Mouse (Mus musculus) myocyte (in vitro differentiated cells): ENCODE measurements at regions not wholly inside any gene's neighbourhood (a gene's known extent, or its start where the extent isn't known, plus 50 kb on each side); places are given as distances from the start of the nearest gene placed in this dataset.

ENCODE experiments used
- H3K27me3 ChIP-seq: one replicate; pipeline ENCODE4 v1.6.1; 2011; ENCODE audit not compliant: control insufficient read depth, insufficient read depth, insufficient read length
- H3K36me3 ChIP-seq: one replicate; pipeline ENCODE4 v1.6.1; 2011; ENCODE audit not compliant: control insufficient read depth, insufficient read depth
- H3K4me2 ChIP-seq: one replicate; pipeline ENCODE4 v1.6.1; 2011; ENCODE audit warnings: low read depth, control low read depth
- H3K4me3 ChIP-seq: one replicate; pipeline ENCODE4 v1.5.1; 2011; ENCODE audit warnings: mild to moderate bottlenecking, control low read depth, moderate library complexity
- H3K79me2 ChIP-seq: one replicate; pipeline ENCODE4 v1.6.1; 2011; ENCODE audit not compliant: control insufficient read depth, insufficient read depth
- H3ac ChIP-seq: one replicate; pipeline ENCODE4 v1.6.1; 2011; ENCODE audit not compliant: control insufficient read depth, insufficient read length
- CEBPB ChIP-seq: IDR thresholded peaks from 2 replicates; pipeline ENCODE4 v1.6.1; 2011; ENCODE audit warnings: mild to moderate bottlenecking, moderate library complexity; ENCODE audit not compliant: poor library complexity, insufficient read depth, severe bottlenecking
- E2F4 ChIP-seq: IDR thresholded peaks from one replicate; pipeline ENCODE4 v1.6.1; 2011; ENCODE audit warnings: mild to moderate bottlenecking, control low read depth, moderate library complexity; ENCODE audit not compliant: insufficient read depth
- MAX ChIP-seq: IDR thresholded peaks from one replicate; pipeline ENCODE4 v1.6.1; 2011; ENCODE audit warnings: low read depth, mild to moderate bottlenecking, control low read depth
- MYOD1 ChIP-seq, 3 experiments: IDR thresholded peaks; one replicate each; pipeline ENCODE4 v1.6.1; 2011; ENCODE audit warnings: control low read depth in 2 of 3, low read depth in 2 of 3, mild to moderate bottlenecking in 2 of 3, moderate library complexity in 1 of 3; ENCODE audit not compliant: insufficient read length in 2 of 3, control insufficient read depth in 1 of 3
- MYOG ChIP-seq, 3 experiments: IDR thresholded peaks; one replicate each; pipeline ENCODE4 v1.6.1; 2011; ENCODE audit warnings: control low read depth in 2 of 3, low read depth in 2 of 3, mild to moderate bottlenecking in 2 of 3; ENCODE audit not compliant: insufficient read length in 2 of 3, control insufficient read depth in 1 of 3, insufficient read depth in 1 of 3
- POLR2A ChIP-seq: IDR thresholded peaks from one replicate; pipeline ENCODE4 v1.6.1; 2011; ENCODE audit warnings: low read depth, mild to moderate bottlenecking, control low read depth, moderate library complexity; ENCODE audit not compliant: insufficient read length
- POLR2AphosphoS2 ChIP-seq: IDR thresholded peaks from one replicate; pipeline ENCODE4 v1.6.1; 2011; ENCODE audit warnings: low read depth, control low read depth; ENCODE audit not compliant: insufficient read length
- REST ChIP-seq: IDR thresholded peaks from one replicate; pipeline ENCODE4 v1.6.1; 2011; ENCODE audit warnings: mild to moderate bottlenecking, control low read depth, moderate library complexity; ENCODE audit not compliant: insufficient read depth, insufficient read length
- SRF ChIP-seq: IDR thresholded peaks from one replicate; pipeline ENCODE4 v1.6.1; 2011; ENCODE audit warnings: low read depth; ENCODE audit not compliant: control insufficient read depth, insufficient read length
- TCF12 ChIP-seq: IDR thresholded peaks from one replicate; pipeline ENCODE4 v1.6.1; 2011; ENCODE audit warnings: mild to moderate bottlenecking, control low read depth; ENCODE audit not compliant: poor library complexity, insufficient read depth, severe bottlenecking
- TCF3 ChIP-seq: IDR thresholded peaks from one replicate; pipeline ENCODE4 v1.6.1; 2011; ENCODE audit warnings: low read depth, control low read depth; ENCODE audit not compliant: insufficient read length
- USF1 ChIP-seq: IDR thresholded peaks from one replicate; pipeline ENCODE4 v1.6.1; 2011; ENCODE audit warnings: low read depth, mild to moderate bottlenecking, control low read depth, moderate library complexity

GRCm38 (mm10) chr4:53337784-53338183, 102.4 kb upstream of the Slc44a1 start:
- Histone ChIP-seq H3K4me3 (no peak overlapping the region), H3K27me3 (peaks cover 16% of the 10 kb centered on the region), H3K36me3 (no peaks in the 10 kb centered on the region), H3K79me2 (no peaks in the 10 kb centered on the region), H3ac (no peak overlapping the region), H3K4me2 (no peak overlapping the region)
- TF ChIP-seq E2F4 (no peak), SRF (no peak), REST (no peak), USF1 (no peak), MYOD1 (IDR thresholded peaks at IDR 0.05; ENCODE audit: control insufficient read depth in 1 of 3, insufficient read length in 2 of 3, low read depth in 2 of 3) (no peak), POLR2AphosphoS2 (no peak)

DNA sequence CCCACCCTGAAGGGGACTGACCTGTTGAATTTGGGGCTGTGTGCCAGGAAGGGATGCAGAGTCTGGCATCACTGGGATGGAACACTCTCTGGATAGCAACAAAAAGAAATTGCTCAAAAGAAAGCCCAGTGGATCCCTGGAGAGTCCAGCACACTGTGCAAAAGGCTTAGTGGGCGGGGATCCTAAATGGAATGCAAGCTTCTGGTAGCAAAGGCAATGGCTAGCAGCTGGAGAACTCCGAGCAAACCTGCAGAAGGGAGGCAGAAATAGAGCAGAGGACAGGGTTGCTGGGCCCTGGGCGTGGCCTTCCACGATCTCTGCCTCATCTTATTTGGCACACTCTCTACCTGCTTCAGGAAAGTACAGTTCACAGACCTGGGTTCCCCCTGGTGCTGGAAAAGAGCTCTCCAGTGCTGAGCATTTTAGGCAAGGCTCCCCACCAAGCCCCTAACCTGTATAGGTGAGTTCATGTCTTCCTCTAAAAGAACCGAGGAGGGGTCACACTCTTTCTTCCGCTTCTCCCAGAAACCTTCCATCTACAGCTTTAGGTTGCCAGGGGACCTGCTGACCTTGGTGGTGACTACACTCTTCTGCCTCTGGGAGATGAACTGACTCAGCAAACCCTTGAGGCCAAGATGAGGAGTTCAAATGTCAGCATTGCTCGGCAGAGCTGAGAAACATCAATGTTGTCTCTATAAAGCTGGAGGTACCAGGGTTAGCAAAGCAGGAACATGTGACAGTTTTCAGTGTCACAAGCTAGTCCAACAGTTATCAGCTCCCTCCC, 112.6 kb upstream of the Slc44a1 start:
- TF ChIP-seq SRF (no peak), REST (no peak), POLR2AphosphoS2 (no peak), POLR2A (no peak), USF1 (no peak), MYOD1 (IDR thresholded peaks at IDR 0.05; ENCODE audit: control insufficient read depth in 1 of 3, insufficient read length in 2 of 3, low read depth in 2 of 3) (no peak), E2F4 (no peak), MAX (no peak), TCF12 (no peak), CEBPB (no peak), TCF3 (no peak), MYOG (IDR thresholded peaks at IDR 0.05; ENCODE audit: control insufficient read depth in 1 of 3, insufficient read depth in 1 of 3, insufficient read length in 2 of 3, low read depth in 2 of 3) (no peak)
- H3K27me3 ChIP-seq: no peaks in the 10 kb centered on the region
- no peaks in the 10 kb centered on the region for H3K36me3 ChIP-seq
- H3K4me2 ChIP-seq: no peak overlapping the region
- no peak overlapping the region for H3ac ChIP-seq
- H3K4me3 ChIP-seq: no peak overlapping the region
- no peaks in the 10 kb centered on the region for H3K79me2 ChIP-seq

- Histone ChIP-seq H3K79me2 (no peaks in the 10 kb centered on the region), H3K4me3 (no peak overlapping the region), H3K36me3 (no peaks in the 10 kb centered on the region), H3K27me3 (peaks cover 10% of the 10 kb centered on the region), H3ac (no peak overlapping the region), H3K4me2 (no peak overlapping the region)
- TF ChIP-seq SRF: no peak
Measured at GRCm38 (mm10) chr4:53323838-53324237, 116.4 kb upstream of the Slc44a1 start.

DNA sequence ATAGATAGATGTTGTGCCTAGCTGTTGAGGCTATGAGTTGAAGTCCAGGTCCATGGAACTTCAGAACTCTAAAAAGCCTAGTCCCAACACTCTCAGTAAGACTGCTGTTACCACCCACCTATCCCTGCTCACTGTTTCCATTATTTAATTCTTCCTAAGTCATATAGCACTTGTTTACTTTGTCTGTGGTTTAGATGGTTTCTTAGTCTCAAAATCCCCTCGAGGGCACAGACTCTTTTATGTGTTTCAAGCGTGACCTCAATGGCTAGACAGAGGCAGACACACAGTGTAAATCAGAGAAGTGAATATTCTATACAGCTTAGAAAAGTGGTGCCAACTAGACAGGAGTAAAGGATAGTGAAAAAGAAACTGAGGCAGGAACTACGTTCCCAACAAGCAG, 117.0 kb upstream of the Slc44a1 start:
- Histone ChIP-seq H3K4me3 (no peak overlapping the region), H3K36me3 (no peaks in the 10 kb centered on the region), H3K4me2 (no peak overlapping the region), H3ac (no peak overlapping the region), H3K79me2 (no peaks in the 10 kb centered on the region), H3K27me3 (peaks cover 10% of the 10 kb centered on the region)
- TF ChIP-seq SRF (no peak), POLR2AphosphoS2 (no peak), E2F4 (no peak), POLR2A (no peak), TCF12 (no peak), CEBPB (no peak), MYOD1 (IDR thresholded peaks at IDR 0.05; ENCODE audit: control insufficient read depth in 1 of 3, insufficient read length in 2 of 3, low read depth in 2 of 3) (no peak), TCF3 (no peak), USF1 (no peak), REST (no peak), MYOG (IDR thresholded peaks at IDR 0.05; ENCODE audit: control insufficient read depth in 1 of 3, insufficient read depth in 1 of 3, insufficient read length in 2 of 3, low read depth in 2 of 3) (no peak), MAX (no peak)

DNA sequence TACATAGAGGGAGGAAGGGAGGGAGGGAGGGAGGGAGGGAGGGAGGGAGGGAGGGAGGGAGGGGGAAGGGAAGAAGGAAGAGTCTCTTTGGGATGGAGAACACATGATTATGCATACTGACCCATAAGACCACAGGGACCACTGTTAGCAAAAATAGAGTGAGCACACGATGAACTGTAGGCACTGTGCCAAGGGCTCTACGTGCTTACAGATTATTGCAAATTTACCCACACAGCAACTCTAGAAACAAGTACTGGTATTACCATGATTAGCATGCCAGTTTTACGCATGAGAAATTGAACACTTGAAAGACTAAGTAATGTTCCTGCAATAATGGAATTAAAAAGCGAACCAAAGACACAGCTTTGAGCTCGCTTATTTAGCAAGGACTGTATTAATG, 117.7 kb upstream of the Slc44a1 start:
- H3ac ChIP-seq: no peak overlapping the region
- no peak for TF ChIP-seq TCF12
- no peak for TF ChIP-seq E2F4
- TF ChIP-seq TCF3: no peak
- TF ChIP-seq REST: no peak
- no peak for TF ChIP-seq USF1
- no peak for TF ChIP-seq POLR2A
- H3K79me2 ChIP-seq: no peaks in the 10 kb centered on the region

More for the DNA sequence above, 117.7 kb upstream of the Slc44a1 start:
- H3K4me2 ChIP-seq: no peak overlapping the region
- no peaks in the 10 kb centered on the region for H3K36me3 ChIP-seq
- peaks cover 10% of the 10 kb centered on the region for H3K27me3 ChIP-seq
- no peak overlapping the region for H3K4me3 ChIP-seq
